Mouse (Mus musculus): ENCODE data around the gene Gtf2h4. TPM values are rescaled to one million over a fixed set of nuclear protein-coding genes. Genes with fewer than 3 reads are reported as not detected.

Gtf2h4 gene
- polyA plus RNA-seq, 1 experiment from 2014 or later = 21.0 TPM

- Histone ChIP-seq H3K27me3 (ENCODE audit: control insufficient read depth, insufficient read depth, low read length) (no peaks in the 10 kb centered on the region), H3K4me2 (ENCODE audit: low read depth, low read length) (no peak overlapping the region), H3K27ac (ENCODE audit: low read depth, low read length) (no peak overlapping the region), H3K4me3 (ENCODE audit: low read depth, low read length) (no peak overlapping the region), H3K36me3 (ENCODE audit: control insufficient read depth, insufficient read depth, low read length) (peaks cover 76% of the 10 kb centered on the region), H3K4me1 (ENCODE audit: control insufficient read depth, insufficient read depth, low read length) (no peaks in the 10 kb centered on the region), H3K9me3 (ENCODE audit: control insufficient read depth, low read length) (no peaks in the 10 kb centered on the region), H3K9ac (replicated peaks; ENCODE audit: low read depth, low read length) (no peak overlapping the region)
- 91% methylated on average over 18 of the region's 18 CpGs for WGBS
- no peak for ATAC-seq (ENCODE audit: low read depth)
Measured at GRCm38 (mm10) chr17:35689936-35690645, 16.6 kb upstream of the Gtf2h4 start.

- Histone ChIP-seq H3K36me3 (ENCODE audit: control insufficient read depth, insufficient read depth, low read length) (peaks cover 86% of the 10 kb centered on the region), H3K9ac (replicated peaks; ENCODE audit: low read depth, low read length) (no peak overlapping the region), H3K27me3 (ENCODE audit: control insufficient read depth, insufficient read depth, low read length) (no peaks in the 10 kb centered on the region), H3K4me3 (ENCODE audit: low read depth, low read length) (no peak overlapping the region), H3K4me1 (ENCODE audit: control insufficient read depth, insufficient read depth, low read length) (no peaks in the 10 kb centered on the region), H3K9me3 (ENCODE audit: control insufficient read depth, low read length) (no peaks in the 10 kb centered on the region), H3K27ac (ENCODE audit: low read depth, low read length) (no peak overlapping the region), H3K4me2 (ENCODE audit: low read depth, low read length) (no peak overlapping the region)
- WGBS = 91% methylated on average over 25 of the region's 25 CpGs
- ATAC-seq (ENCODE audit: low read depth) = no peak
Measured at GRCm38 (mm10) chr17:35688347-35689175, 15.0 kb upstream of the Gtf2h4 start.

GRCm38 (mm10) chr17:35685061-35685460, 11.5 kb upstream of the Gtf2h4 start:
- ATAC-seq (ENCODE audit: low read depth) = no peak
- H3K4me2 ChIP-seq (ENCODE audit: low read depth, low read length) = no peak overlapping the region
- H3K27ac ChIP-seq (ENCODE audit: low read depth, low read length) = no peak overlapping the region
- H3K36me3 ChIP-seq (ENCODE audit: control insufficient read depth, insufficient read depth, low read length) = peaks cover 80% of the 10 kb centered on the region
- no peaks in the 10 kb centered on the region for H3K4me1 ChIP-seq (ENCODE audit: control insufficient read depth, insufficient read depth, low read length)
- H3K9me3 ChIP-seq (ENCODE audit: control insufficient read depth, low read length) = no peaks in the 10 kb centered on the region
- no peak overlapping the region for H3K4me3 ChIP-seq (ENCODE audit: low read depth, low read length)
- no peak overlapping the region for H3K9ac ChIP-seq (replicated peaks; ENCODE audit: low read depth, low read length)
- 64% methylated on average over 9 of the region's 9 CpGs for WGBS
- H3K27me3 ChIP-seq (ENCODE audit: control insufficient read depth, insufficient read depth, low read length) = no peaks in the 10 kb centered on the region

- no peak overlapping the region for H3K4me3 ChIP-seq (ENCODE audit: low read depth, low read length)
- H3K9ac ChIP-seq (replicated peaks; ENCODE audit: low read depth, low read length) = no peak overlapping the region
- no peak overlapping the region for H3K27ac ChIP-seq (ENCODE audit: low read depth, low read length)
- H3K4me1 ChIP-seq (ENCODE audit: control insufficient read depth, insufficient read depth, low read length) = no peaks in the 10 kb centered on the region
- H3K9me3 ChIP-seq (ENCODE audit: control insufficient read depth, low read length) = no peaks in the 10 kb centered on the region
- peaks cover 52% of the 10 kb centered on the region for H3K36me3 ChIP-seq (ENCODE audit: control insufficient read depth, insufficient read depth, low read length)
- no peak for ATAC-seq (ENCODE audit: low read depth)
- 89% methylated on average over 13 of the region's 13 CpGs for WGBS
- no peak overlapping the region for H3K4me2 ChIP-seq (ENCODE audit: low read depth, low read length)
- H3K27me3 ChIP-seq (ENCODE audit: control insufficient read depth, insufficient read depth, low read length) = no peaks in the 10 kb centered on the region
Measured at GRCm38 (mm10) chr17:35681986-35682385, 8.4 kb upstream of the Gtf2h4 start.

GRCm38 (mm10) chr17:35680591-35680990, 7.1 kb upstream of the Gtf2h4 start:
- Histone ChIP-seq H3K4me2 (ENCODE audit: low read depth, low read length) (no peak overlapping the region), H3K36me3 (ENCODE audit: control insufficient read depth, insufficient read depth, low read length) (peaks cover 41% of the 10 kb centered on the region), H3K4me3 (ENCODE audit: low read depth, low read length) (no peak overlapping the region), H3K4me1 (ENCODE audit: control insufficient read depth, insufficient read depth, low read length) (no peaks in the 10 kb centered on the region), H3K9ac (replicated peaks; ENCODE audit: low read depth, low read length) (no peak overlapping the region), H3K9me3 (ENCODE audit: control insufficient read depth, low read length) (no peaks in the 10 kb centered on the region), H3K27me3 (ENCODE audit: control insufficient read depth, insufficient read depth, low read length) (no peaks in the 10 kb centered on the region), H3K27ac (ENCODE audit: low read depth, low read length) (no peak overlapping the region)
- ATAC-seq (ENCODE audit: low read depth) = no peak
- 34% methylated on average over 6 of the region's 6 CpGs for WGBS

- H3K27me3 ChIP-seq (ENCODE audit: control insufficient read depth, insufficient read depth, low read length) = no peaks in the 10 kb centered on the region
- H3K36me3 ChIP-seq (ENCODE audit: control insufficient read depth, insufficient read depth, low read length) = no peaks in the 10 kb centered on the region
- no peaks in the 10 kb centered on the region for H3K9me3 ChIP-seq (ENCODE audit: control insufficient read depth, low read length)
- H3K4me1 ChIP-seq (ENCODE audit: control insufficient read depth, insufficient read depth, low read length) = peaks cover 4% of the 10 kb centered on the region; the same call in 1 of the 2 replicates
- no peak overlapping the region for H3K4me3 ChIP-seq (ENCODE audit: low read depth, low read length)
- H3K9ac ChIP-seq (replicated peaks; ENCODE audit: low read depth, low read length) = no peak overlapping the region
- WGBS = 95% methylated on average over 6 of the region's 6 CpGs
- peak overlapping the region; percentile 83; the same call in 1 of the 2 replicates for H3K4me2 ChIP-seq (ENCODE audit: low read depth, low read length)
- H3K27ac ChIP-seq (ENCODE audit: low read depth, low read length) = no peak overlapping the region
- ATAC-seq (ENCODE audit: low read depth) = no peak
Measured at GRCm38 (mm10) chr17:35672527-35672926, 1.0 kb downstream of the Gtf2h4 start.

- Histone ChIP-seq H3K27me3 (ENCODE audit: control insufficient read depth, insufficient read depth, low read length) (no peaks in the 10 kb centered on the region), H3K9me3 (ENCODE audit: control insufficient read depth, low read length) (no peaks in the 10 kb centered on the region), H3K4me3 (ENCODE audit: low read depth, low read length) (no peak overlapping the region), H3K36me3 (ENCODE audit: control insufficient read depth, insufficient read depth, low read length) (no peaks in the 10 kb centered on the region), H3K4me2 (ENCODE audit: low read depth, low read length) (no peak overlapping the region), H3K27ac (ENCODE audit: low read depth, low read length) (no peak overlapping the region), H3K4me1 (ENCODE audit: control insufficient read depth, insufficient read depth, low read length) (peaks cover 4% of the 10 kb centered on the region; the same call in 1 of the 2 replicates), H3K9ac (replicated peaks; ENCODE audit: low read depth, low read length) (no peak overlapping the region)
- ATAC-seq (ENCODE audit: low read depth) = no peak
- 89% methylated on average over 6 of the region's 6 CpGs for WGBS
Measured at GRCm38 (mm10) chr17:35671846-35672245, 1.7 kb downstream of the Gtf2h4 start.

- Histone ChIP-seq H3K27me3 (ENCODE audit: control insufficient read depth, insufficient read depth, low read length) (no peaks in the 10 kb centered on the region), H3K36me3 (ENCODE audit: control insufficient read depth, insufficient read depth, low read length) (no peaks in the 10 kb centered on the region), H3K4me1 (ENCODE audit: control insufficient read depth, insufficient read depth, low read length) (peaks cover 9% of the 10 kb centered on the region; the same call in 1 of the 2 replicates), H3K4me3 (ENCODE audit: low read depth, low read length) (no peak overlapping the region), H3K9ac (replicated peaks; ENCODE audit: low read depth, low read length) (no peak overlapping the region), H3K27ac (ENCODE audit: low read depth, low read length) (no peak overlapping the region), H3K9me3 (ENCODE audit: control insufficient read depth, low read length) (no peaks in the 10 kb centered on the region), H3K4me2 (ENCODE audit: low read depth, low read length) (no peak overlapping the region)
- no peak for ATAC-seq (ENCODE audit: low read depth)
- 91% methylated on average over 9 of the region's 9 CpGs for WGBS
Measured at GRCm38 (mm10) chr17:35669731-35670130, 3.8 kb downstream of the Gtf2h4 start.

All from neural tube, embryonic 14.5 days (tissue).